Mouse (Mus musculus): Measurements from ENCODE around the gene Sumo2.
"Not testable (repeated sequence)": the region's sequence is repeated elsewhere in the genome, so short reads cannot be mapped to it uniquely, and the experiment has no call there.

The Sumo2 gene

DNA sequence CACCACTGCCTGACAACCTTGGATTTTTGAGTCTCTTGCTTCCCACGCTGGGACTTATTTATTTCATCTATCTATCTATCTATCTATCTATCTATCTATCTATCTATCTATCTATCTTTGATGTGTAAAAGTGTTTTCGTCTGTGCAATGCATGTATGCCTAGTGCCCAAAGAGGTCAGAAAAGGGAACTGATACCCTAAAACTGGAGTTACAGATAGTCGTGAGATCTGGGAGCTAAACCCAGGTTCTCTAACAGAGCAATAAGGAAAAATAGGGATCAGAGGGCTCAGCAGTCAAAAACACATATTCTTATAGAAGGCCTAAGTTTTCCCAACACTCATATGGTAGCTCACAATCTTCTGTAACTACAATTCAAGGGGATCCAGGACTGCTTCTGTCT, 16.5 kb downstream of the Sumo2 start:
- no peak for DNase-seq (ENCODE audit: low read depth, low spot score)

DNA sequence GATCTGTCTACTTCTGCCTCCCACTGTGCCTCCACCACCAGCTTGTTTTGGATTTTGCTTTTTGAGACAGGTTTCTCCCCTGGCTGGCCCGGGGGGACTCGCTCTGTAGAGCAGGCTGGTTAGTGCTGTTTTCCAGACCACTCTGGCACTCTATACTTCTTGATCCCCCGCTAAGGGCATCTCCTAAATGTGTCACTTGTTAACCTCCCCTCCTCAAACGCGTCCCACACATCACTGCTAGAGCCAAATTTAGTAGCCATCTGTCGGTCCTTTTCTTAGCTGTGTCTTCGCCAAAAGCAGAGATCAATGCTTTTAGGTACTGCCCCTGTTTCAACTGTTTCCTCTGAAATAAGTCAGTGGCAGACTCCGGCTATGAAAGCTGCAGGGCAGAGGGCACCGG, 17.4 kb downstream of the Sumo2 start:
- no peak for DNase-seq (ENCODE audit: low read depth, low spot score)

DNA sequence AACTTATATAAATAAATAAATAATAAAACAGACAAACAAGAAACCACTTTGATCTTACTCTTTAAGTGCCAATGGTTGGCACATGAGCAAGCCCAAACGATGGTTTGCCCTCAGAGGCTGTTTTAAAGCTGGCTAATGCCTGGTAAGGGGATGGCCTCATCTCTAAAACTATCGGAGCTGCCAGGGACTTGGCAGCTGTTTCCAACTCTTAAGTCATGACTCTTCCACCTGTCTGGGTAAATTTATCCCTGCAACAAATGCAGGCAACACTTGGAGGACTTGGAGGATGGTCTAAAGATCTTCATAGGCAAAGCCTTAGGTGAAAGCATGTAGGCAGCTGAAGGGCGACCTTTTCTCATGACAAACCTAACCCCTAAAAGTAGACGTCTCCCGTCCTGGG, 19.1 kb downstream of the Sumo2 start:
- no peak for DNase-seq (ENCODE audit: low read depth, low spot score)

DNA sequence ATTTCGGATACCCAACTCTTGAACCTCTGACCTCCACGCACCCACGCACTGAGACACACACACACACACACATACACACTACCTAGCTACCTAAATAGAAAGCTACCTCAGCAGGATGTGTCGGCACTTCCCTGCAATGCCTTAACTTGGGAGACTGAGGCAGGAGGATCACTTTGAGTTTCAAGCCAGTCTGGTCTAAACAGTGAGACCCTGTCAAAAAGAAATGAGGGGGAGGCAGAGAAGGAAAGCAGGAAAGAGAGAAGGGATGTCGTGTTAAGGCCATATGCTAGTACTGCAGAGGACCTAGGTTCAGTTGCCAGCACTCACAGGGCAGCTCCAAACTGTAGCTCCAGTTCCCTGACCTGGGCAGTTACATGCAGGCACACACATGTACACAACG, 21.1 kb downstream of the Sumo2 start:
- no peak for DNase-seq (ENCODE audit: low read depth, low spot score)

DNA sequence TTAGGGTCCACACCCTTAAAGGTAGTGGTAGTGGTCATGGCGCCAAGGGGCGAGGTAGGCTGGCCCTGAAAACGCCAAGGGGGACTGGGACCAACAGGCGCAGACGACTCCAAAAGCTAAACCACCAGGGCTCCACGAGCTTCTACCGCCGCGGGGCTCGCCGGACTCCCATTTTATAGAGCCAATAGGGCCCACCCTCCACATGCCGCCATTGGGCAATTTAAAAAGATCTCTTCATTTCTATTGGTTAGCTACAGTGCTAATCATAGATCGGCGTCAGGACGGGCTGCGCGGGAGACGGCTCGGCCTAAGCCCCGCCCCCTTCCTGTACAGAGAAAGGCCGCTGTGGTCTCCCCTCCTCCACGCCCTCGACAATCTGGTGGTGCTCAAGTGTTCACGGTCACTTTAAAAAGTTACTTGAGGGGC, 21.8 kb downstream of the Sumo2 start, which contains the start of gene Jpt1:
TSS of gene Jpt1 (minus strand) at position 150 of the 426 bp plus-strand sequence.
- peak; percentile 92 for DNase-seq (ENCODE audit: low read depth, low spot score)

DNA sequence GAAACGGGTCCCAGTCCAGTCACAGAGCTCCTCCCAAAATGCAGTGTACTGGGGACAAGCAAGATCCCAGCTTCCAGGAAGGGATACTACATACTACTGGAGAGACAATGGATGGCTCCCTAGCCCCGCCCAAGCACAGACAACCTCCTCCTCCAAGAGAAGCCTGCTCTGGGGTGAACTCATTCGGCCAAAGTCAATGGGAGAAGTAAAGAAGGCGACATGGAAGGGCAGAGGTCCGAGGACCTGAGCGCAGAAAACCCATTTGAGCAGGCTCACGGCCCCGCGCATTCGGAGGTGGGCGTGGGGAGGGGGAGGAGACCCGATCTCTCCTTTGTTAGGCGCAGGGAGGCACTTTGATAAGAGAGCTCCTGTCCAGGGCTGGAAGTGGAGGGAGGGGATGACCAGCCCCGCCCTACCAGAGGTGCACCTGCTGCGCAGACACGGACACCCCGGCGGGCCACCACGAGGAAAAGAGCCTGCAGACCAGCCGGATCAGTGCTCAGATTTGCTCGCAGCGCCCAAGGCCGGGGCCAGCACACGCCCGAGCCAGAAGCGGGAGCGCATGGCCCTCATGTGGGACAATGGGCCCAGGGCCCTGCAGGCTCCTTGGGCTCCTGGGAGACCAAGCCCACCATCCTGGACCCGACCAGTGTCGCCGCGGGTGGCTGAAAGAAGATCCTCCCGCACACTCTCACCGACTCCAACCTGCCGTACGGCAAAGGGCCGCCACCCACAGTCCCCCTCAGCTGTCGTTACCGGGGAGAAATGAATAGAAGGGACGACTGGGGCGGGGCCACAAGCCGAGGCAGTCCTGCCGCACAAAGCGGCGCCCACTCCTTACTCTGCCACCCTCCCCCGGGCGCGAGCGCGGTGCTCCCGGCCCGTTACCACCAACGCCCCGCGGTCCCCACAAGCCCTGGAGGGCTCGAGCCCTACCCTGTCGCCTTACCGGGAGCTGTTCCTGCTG, 22.5 kb downstream of the Sumo2 start:
- no peak for DNase-seq (ENCODE audit: low read depth, low spot score)

DNA sequence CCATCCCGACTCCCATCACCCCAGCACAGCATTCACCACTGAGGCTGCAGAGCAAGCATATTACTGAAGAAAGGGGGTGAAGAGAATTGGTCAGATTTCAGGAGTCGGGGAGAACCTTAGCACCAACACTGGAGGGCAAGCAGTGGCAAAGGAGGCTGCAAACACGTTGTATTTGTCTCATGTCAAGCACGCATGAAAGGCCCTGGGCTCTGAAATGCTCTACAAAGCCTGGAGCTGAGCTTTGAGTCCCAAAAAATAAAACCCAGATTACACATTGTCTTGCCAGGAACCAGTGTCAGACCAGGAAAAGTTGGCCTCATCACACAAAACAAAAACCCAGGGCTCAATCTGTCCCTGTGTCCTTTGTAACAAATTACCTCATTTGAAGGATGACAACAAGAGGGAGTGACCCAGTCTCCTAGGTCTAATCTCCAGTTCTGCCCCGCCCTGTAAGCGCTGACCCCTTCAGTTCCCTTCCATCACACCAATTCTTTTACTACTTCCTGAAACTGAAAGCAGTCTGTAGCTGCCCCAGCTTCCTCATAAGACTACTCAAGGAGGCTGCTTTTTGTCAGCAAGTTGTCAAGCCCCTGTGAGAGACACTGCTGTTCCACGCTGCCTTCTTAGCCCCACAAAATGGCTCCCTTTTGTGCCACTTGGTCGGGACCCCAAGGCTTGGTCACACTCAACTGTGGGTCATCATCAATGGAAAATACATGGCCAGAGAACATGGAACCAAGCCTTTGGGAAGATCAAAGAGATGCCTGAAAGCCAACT, 23.5 kb downstream of the Sumo2 start:
- DNase-seq (ENCODE audit: low read depth, low spot score): no peak

DNA sequence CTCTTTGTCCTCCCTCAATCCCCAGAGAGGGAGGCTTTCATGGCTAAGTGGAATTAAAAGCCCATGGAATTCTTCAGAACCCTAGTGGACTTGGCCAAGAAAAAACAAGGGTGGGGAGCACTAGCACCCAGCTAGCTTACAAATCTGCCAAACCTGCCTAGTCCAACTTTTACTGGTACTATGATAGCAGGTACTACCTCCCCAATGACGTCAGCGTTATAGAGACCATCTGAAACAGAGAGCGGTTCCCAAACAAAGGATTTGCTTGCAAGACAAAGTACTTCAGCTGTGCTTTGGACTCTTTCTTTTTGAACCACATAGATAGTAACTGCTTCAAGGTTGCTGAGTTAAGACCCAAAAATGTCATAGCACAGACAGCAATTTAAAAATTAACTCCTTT, 24.1 kb downstream of the Sumo2 start:
- DNase-seq (ENCODE audit: low read depth, low spot score): no peak

DNA sequence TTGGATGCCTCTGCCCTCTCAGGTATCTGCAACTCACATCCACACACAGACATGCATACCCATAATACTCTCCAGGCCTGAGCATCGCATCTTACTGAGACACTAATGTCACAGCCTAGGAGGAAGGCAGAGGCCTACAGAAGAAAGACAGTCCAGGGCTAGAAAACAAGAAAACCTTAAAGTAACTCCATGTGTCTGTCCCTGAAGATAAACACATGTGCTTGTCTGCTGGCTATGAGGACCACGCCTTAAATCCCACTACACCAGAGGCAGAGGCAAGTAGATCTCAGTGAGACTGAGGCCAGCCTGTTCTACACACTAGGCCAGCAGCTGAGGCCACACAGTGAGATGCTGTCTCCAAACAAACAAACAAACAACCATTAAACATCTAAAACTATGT, 25.0 kb downstream of the Sumo2 start:
- no peak for DNase-seq (ENCODE audit: low read depth, low spot score)

DNA sequence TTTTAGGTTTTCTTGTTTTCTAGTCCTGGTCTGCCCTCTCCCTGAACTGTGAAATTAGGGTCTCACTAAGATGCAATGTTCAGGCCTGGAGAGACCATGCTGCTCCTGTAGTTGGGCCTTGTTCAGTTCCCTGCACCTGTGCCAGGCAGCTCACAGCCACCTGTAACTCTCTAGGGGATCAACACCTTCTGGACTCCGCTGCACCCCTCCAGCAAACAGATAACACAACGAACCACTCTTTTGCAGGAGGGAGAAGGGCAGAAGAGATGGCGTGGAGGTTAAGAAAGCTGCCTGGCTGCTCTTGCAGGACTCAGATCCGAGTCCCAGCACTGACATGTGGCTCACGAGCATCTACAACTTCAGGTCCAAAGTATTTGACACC, 25.6 kb downstream of the Sumo2 start:
- no peak for DNase-seq (ENCODE audit: low read depth, low spot score)

DNA sequence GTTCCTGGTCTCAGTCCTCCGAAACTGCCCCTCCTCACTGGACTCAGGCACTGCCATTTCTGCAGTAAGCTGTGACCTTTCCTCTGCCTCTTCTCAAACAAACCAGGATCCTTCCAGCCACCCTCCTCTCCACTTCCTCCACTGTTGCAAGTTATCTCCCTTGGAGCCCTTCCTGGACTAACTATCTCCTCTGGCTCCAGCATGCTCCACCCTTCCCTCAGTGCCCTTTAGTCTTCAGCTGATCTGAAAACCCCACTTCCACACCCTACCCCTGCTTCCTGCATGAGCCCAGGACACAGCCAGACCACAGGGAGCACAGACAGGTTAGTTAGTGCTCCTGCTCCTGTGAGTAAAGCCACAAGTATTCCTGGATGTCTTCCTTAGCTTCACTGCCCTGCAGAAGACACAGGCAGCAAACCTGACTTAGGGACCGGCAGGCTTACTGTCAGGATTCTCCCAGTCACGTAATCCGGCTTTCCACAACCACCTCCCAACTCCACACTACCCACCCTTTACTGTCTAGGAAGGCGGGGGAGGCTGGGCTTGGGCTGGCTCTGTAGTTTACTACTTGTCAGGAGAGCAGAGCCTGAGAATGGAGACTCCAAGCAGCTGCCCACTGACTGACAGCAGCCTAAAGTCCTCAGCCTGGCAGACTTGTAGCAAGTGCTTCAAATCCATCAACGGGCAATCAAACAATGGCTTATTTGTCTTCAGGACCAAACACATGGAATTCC, 26.1 kb downstream of the Sumo2 start:
- no peak for DNase-seq (ENCODE audit: low read depth, low spot score)

DNA sequence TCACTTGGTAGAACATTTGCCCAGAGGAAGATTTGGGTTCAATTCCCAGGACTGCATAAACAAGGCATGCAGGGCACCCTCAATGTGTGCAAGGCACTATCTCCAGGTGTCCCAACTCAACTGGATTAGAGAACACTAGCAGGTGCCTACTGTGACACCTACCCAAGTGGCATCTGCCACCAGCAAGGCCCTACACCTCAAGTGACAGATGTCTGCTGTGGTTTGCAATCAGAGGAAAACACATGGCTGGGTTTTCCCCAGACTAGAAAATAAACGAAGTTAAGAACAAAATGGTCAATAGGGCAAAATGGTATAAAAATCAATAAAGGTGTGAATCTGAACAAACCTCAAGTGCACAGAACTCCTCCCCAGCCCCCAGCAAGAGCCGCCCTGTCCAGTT, 28.0 kb downstream of the Sumo2 start:
- DNase-seq (ENCODE audit: low read depth, low spot score): no peak

DNA sequence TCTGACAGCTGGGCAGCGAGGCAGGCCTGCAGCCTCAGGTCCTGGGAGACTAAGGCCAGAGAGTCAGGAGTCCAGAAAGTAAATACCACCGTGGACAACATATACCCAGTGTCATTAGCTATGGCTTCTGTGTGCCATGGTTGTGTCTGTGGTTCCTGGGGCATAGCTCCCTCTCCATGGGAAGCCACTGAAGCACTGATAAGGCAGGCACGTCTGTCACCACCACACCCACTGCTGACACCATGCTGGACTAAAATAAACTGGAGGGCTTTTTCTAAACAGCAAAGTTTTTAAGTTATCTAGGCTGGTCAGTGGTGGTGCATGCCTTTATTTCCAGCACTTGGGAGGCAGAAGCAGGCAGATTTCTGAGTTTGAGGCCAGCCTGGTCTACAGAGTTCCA, 29.5 kb downstream of the Sumo2 start:
- DNase-seq (ENCODE audit: low read depth, low spot score): no peak

DNA sequence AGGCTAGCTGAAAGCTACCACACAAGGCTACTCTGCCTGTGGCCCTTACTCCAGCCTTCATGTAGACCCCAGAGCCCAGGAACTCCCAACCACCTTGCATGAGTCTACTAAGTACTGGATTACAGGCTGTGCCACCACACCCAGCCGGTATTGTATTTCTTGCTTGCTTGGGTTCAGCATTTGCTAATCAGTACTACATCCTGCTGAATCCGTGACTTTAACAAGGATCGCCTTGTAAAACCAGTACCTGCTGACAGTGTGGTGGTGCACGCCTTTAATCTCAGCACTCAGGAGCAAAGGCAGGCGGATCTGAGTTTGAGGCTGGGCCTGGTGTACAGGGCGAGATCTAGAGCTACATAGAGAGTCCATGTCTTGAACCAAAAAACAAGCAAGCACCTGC, 33.4 kb downstream of the Sumo2 start:
- peak; percentile 34 for DNase-seq (ENCODE audit: low read depth, low spot score)

DNA sequence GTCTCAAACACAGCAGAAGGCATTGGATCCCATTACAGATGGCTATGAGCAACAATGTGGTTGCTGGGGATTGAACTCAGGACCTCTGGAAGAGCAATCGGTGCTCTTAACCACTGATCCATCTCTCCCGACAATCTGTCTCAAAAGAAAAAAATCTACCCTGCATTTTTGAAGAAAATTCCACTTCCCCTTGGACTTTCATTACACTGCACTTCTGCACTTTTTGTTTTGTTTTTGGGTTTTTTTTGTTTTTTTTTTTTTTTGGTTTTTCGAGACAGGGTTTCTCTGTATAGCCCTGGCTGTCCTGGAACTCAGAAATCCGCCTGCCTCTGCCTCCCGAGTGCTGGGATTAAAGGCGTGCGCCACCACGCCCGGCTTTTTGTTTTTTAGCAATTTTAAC, 39.5 kb downstream of the Sumo2 start:
- not testable (repeated sequence) for DNase-seq (ENCODE audit: low read depth, low spot score)

DNA sequence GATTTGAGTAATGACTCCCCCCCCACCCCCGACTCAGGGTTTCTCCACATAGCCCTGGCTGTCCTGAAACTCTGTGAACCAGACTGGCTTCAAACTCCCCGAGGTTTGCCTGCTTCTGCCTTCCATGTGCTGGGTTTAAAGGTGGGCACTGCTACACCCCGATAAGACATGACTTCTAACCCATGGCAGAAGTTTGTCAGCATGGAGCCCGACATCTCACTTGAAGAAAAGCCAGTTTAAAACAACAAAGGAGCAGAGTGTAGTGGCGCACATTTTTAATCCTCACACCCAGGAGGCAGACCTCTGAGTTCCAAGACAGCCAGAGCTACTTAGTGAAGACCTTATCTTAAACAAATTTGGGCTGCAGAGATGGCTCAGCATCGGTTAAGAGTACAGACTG, 43.7 kb downstream of the Sumo2 start:
- no peak for DNase-seq (ENCODE audit: low read depth, low spot score)

DNA sequence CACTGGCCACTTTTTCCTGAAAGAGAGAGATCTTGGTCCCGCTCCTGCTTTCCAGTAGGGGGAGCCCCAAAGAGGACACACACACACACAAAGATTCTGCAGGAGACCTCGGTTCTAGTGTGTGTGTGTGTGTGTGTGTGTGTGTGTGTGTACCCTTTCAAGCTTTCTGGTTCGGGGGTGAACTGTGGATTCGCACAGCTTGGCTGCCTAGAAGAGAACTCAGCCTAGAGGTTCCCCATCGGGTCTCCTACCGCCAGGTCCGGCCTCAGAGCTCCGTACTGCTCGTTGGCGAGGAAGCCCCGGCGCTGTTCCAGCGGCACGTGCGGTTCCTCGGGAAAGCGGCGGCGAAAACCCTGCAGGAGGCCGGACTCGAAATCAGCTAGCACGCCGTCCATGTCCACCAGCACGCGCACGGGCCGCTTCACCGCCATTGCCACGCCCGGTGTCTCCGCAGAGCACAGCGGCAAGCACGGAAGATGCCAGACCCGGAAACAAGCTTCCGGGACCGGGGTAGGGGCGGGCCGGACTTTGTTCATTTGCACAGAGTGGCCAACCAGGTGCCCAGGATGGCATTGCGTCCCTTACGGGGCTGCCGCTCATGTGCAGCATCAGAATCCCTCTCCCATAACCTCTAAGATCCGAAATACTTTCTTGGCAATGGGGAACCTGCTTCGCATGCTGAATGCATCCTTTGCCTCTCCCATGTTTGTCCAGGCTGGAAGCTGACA, 44.6 kb downstream of the Sumo2 start, which contains the start of gene Nt5c:
TSS of gene Nt5c (minus strand) at position 507 of the 728 bp plus-strand sequence.
- DNase-seq (ENCODE audit: low read depth, low spot score): peak; percentile 58

DNA sequence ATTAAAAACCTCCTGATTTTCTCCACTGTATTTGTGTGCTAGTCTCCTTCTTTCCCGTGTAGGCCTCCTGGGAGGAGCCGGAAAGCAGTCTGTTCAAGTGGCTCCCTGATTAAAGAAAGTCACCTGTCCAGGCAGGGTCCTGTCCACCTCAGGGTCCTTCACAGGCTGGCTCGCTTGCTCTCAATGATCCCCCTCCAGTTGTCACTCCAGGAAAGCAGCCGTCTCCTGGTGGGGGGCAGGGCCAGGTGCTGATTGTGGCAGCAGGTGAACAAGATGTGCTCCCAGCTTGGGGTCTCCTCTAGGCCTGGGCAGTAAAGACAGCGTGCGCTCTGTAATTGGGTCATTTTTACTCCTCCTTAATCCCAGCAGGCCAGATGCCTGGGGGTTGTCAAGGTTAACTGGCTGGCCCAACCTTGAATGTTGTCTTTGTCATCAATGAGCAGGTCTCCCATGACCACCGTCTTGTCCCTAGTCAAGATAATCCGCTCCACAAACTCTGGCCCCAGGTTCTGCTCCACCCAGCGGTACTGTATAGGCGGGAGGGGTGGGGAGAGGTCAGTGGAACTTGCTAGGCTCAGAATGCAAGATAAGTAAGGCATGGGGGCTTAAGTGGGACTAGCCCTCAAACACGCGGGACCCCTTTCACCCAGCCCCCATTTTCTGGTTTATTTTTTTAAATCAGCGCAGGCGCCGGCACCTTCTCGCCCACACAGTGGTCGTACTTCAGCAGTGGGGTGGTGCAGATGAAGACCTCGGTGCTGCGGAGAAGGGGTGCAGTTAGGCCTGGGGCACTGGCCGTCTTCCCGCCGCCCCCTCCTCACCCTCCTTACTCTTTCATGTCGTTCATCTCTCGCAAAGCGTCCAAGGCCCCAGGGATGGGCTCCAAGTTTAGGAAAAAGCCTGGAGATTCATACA, 45.4 kb downstream of the Sumo2 start:
- no peak for DNase-seq (ENCODE audit: low read depth, low spot score)

DNA sequence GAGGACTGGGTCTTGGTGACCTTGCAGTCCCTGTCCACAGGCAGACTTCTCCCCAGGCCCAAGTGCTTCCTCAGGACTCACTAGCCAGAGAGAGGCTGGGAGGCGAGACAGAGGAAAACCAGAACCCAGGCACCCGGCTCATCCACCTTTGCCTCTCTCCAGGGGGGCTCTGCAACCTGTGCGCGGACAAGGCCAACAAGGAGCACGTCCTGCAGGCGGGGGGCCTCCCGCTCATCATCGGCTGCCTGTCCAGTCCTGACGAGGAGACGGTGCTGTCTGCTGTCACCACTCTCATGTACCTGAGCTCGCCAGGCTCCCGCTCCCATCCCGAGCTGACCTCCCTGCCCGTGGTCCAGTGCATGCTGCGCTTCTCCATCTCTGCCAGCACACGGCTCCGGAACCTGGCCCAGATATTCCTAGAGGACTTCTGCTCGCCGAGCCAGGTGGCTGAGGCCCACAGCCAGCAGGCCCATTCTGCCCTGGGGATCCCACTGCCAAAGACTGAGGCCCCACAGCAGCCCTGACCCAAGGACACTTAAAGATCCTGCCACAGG, 47.4 kb downstream of the Sumo2 start:
- no peak for DNase-seq (ENCODE audit: low read depth, low spot score)

DNA sequence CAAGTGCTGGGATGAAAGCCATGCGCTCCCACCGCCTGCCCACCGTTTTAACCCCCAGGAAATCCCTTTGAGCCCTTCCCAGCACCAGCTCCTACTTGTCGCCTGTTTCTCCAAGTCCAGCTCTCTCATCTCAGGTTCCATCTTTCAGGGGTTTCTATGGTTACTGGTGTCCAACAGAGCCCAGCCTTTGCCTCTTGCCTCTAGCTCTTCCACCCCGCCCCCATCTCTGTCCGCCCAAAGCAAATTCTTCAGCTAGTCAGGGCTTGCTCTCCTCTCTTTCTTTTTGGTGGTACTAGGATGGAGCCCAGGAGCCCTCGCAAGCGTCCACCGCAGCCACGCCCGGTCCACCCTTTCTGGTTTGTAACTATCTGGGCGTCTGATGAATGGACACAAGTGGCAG, 50.9 kb downstream of the Sumo2 start:
- no peak for DNase-seq (ENCODE audit: low read depth, low spot score)

Measured in WW6 (cell line).